Mouse (Mus musculus) limb, embryonic 13.5 days (tissue): ENCODE data around the gene Pou3f1. TPM values are rescaled to one million over a fixed set of nuclear protein-coding genes. Genes with fewer than 3 reads are reported as not detected.

ENCODE experiments used
- ATAC-seq: fragments of 200-750 bp; cut with Nextera tagmentation; 2 replicates; pipeline ENCODE4 v1.8.0; 2017; ENCODE audit warnings: low read depth, moderate number of reproducible peaks, moderate TSS enrichment; ENCODE audit not compliant: low FRiP score
- H3K27ac ChIP-seq: fragments of 300-500 bp; sonication (generic); 2 replicates; pipeline ENCODE4 v1.5.1; 2015; ENCODE audit warnings: inconsistent platforms, mild to moderate bottlenecking, moderate library complexity
- H3K27me3 ChIP-seq: fragments of 300-500 bp; sonication (generic); 2 replicates; pipeline ENCODE4 v1.6.1; 2015; ENCODE audit warnings: mild to moderate bottlenecking, inconsistent platforms
- H3K36me3 ChIP-seq: fragments of 300-500 bp; sonication (generic); 2 replicates; pipeline ENCODE4 v1.6.1; 2015; ENCODE audit warnings: inconsistent platforms, mild to moderate bottlenecking, moderate library complexity
- H3K4me1 ChIP-seq: fragments of 300-500 bp; sonication (generic); 2 replicates; pipeline ENCODE4 v1.6.1; 2015; ENCODE audit warnings: inconsistent platforms
- H3K4me2 ChIP-seq: fragments of 300-500 bp; sonication (generic); replicated peaks from 2 replicates; pipeline ENCODE4 v1.6.1; 2015; ENCODE audit warnings: inconsistent platforms, mild to moderate bottlenecking, moderate library complexity
- H3K4me3 ChIP-seq: fragments of 300-500 bp; sonication (generic); 2 replicates; pipeline ENCODE4 v1.5.1; 2015; ENCODE audit warnings: moderate library complexity, mild to moderate bottlenecking, inconsistent platforms
- H3K9ac ChIP-seq: fragments of 300-500 bp; sonication (generic); 2 replicates; pipeline ENCODE4 v1.6.1; 2015; ENCODE audit warnings: mild to moderate bottlenecking, inconsistent platforms
- H3K9me3 ChIP-seq: fragments of 300-500 bp; sonication (generic); 2 replicates; pipeline ENCODE4 v1.6.1; 2016; ENCODE audit warnings: inconsistent platforms
- WGBS: fragments of 180-500 bp; shearing (Covaris S2); methylation state at CpG from one replicate; pipeline ENCODE4 v1.1.7; 2015; 5-methylcytosine and 5-hydroxymethylcytosine counted together
- polyA plus RNA-seq: library from polyadenylated mRNA; unstranded; fragments of >200 nt; fragmentation: Nextera tagmentation; extraction: Ambion mirVana; gene quantifications from 2 replicates; pipeline ENCODE4 v1.2.1, GENCODE M21; 2015

The Pou3f1 gene
- polyA plus RNA-seq, 1 experiment from 2014 or later = 0.99 TPM

DNA sequence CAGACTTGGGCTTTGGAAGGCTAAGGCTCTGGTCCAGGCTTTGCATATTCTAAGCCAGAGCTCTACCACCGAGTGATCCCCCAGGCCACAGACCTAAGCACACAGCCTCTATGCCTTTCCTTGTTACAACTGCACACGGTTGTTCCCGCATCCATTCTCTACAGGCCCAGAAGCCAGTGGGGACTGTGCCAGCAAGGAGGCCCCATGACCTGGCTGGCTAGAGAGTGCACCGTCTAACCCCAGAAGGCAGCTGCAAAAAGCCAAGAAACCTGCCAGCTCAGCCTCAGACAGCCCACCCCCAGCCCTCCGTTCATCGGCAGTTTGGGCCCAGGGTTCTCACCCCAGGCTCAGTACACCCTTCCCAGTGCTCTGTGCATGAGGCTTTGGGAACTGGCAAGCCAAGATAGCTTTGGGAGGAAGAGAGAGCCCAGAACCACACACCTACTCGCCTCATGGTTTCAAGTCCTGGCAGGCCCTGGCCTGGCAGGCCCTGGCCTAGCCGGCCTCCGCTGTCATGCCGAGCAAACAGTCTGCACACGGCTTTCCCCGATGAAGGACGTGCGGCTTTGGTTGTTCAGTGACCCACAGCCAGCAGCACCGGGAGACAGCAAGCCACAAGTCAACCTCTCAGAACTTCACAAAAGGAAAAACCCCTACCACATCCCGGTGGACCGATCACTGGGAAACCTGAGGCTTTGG is 17.9 kb downstream of the Pou3f1 start:
- no peak for ATAC-seq
- no peak overlapping the region for H3K27ac ChIP-seq

GRCm38 (mm10) chr4:124675037-124675436 is 18.4 kb downstream of the Pou3f1 start:
- Histone ChIP-seq H3K9me3 (no peaks in the 10 kb centered on the region), H3K36me3 (peaks cover 36% of the 10 kb centered on the region), H3K9ac (no peak overlapping the region), H3K4me2 (no peak overlapping the region), H3K4me1 (peaks cover 30% of the 10 kb centered on the region), H3K27ac (no peak overlapping the region), H3K27me3 (peaks cover 42% of the 10 kb centered on the region), H3K4me3 (no peak overlapping the region)
- WGBS = 4% methylated on average over 4 of the region's 4 CpGs
- 0 out of 2 replicates have a peak, but pooled peaks have one; percentile 16 for ATAC-seq

More for the DNA sequence above, 17.9 kb downstream of the Pou3f1 start:
- WGBS = 67% methylated on average over 17 of the region's 17 CpGs
- no peak overlapping the region for H3K4me2 ChIP-seq
- no peaks in the 10 kb centered on the region for H3K9me3 ChIP-seq
- peaks cover 31% of the 10 kb centered on the region for H3K36me3 ChIP-seq
- peaks cover 30% of the 10 kb centered on the region for H3K4me1 ChIP-seq
- H3K27me3 ChIP-seq = peaks cover 42% of the 10 kb centered on the region
- H3K9ac ChIP-seq = peak overlapping the region; percentile 13; the same call in 1 of the 2 replicates
- no peak overlapping the region for H3K4me3 ChIP-seq

- H3K9me3 ChIP-seq = no peaks in the 10 kb centered on the region
- no peak for ATAC-seq
- H3K27me3 ChIP-seq = peaks cover 34% of the 10 kb centered on the region
- no peak overlapping the region for H3K4me3 ChIP-seq
- H3K9ac ChIP-seq = no peak overlapping the region
- H3K4me1 ChIP-seq = peaks cover 30% of the 10 kb centered on the region
- WGBS = 79% methylated on average over 6 of the region's 6 CpGs
- H3K4me2 ChIP-seq = no peak overlapping the region
- H3K36me3 ChIP-seq = peaks cover 46% of the 10 kb centered on the region
- no peak overlapping the region for H3K27ac ChIP-seq
These were observed 19.4 kb downstream of the Pou3f1 start for GRCm38 (mm10) chr4:124675958-124676357.

GRCm38 (mm10) chr4:124682270-124682669 is 25.7 kb downstream of the Pou3f1 start:
- Histone ChIP-seq H3K27ac (no peak overlapping the region), H3K9me3 (no peaks in the 10 kb centered on the region), H3K4me1 (no peaks in the 10 kb centered on the region), H3K4me2 (no peak overlapping the region), H3K27me3 (no peaks in the 10 kb centered on the region), H3K36me3 (peaks cover 93% of the 10 kb centered on the region), H3K9ac (no peak overlapping the region), H3K4me3 (no peak overlapping the region)
- WGBS = 60% methylated on average over 7 of the region's 7 CpGs
- ATAC-seq = no peak

DNA sequence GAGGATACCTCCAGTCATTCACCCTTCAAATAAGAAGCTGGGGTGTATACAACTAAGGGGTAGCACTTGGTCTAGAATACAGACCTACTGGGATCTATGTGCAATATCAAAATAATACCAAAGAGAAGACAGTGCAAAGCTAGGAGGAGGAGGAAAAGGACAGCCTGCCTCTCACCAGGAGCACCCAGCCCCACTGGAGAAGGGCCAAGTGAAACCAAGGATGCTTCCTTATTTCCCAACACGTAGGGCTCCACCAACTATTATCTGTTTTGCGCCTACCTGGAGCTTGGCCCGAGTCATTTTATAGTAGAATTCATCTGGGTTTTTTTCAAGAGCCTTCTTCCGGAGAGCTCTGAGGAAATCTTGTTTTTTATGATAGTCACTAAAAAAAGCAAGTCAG is 26.9 kb downstream of the Pou3f1 start:
- no peak overlapping the region for H3K4me2 ChIP-seq
- no peak overlapping the region for H3K27ac ChIP-seq
- H3K27me3 ChIP-seq = no peaks in the 10 kb centered on the region
- H3K4me1 ChIP-seq = no peaks in the 10 kb centered on the region
- H3K9ac ChIP-seq = no peak overlapping the region
- ATAC-seq = no peak
- peaks cover 94% of the 10 kb centered on the region for H3K36me3 ChIP-seq
- no peak overlapping the region for H3K4me3 ChIP-seq
- whole genome bisulfite sequencing = 87% methylated on average over 4 of the region's 4 CpGs
- H3K9me3 ChIP-seq = no peaks in the 10 kb centered on the region

GRCm38 (mm10) chr4:124685004-124685403 is 28.4 kb downstream of the Pou3f1 start:
- Histone ChIP-seq H3K4me3 (no peak overlapping the region), H3K9ac (no peak overlapping the region), H3K4me2 (no peak overlapping the region), H3K27ac (no peak overlapping the region), H3K36me3 (peaks cover 81% of the 10 kb centered on the region), H3K27me3 (no peaks in the 10 kb centered on the region), H3K9me3 (no peaks in the 10 kb centered on the region), H3K4me1 (no peaks in the 10 kb centered on the region)
- no peak for ATAC-seq
- WGBS = 76% methylated on average over 4 of the region's 4 CpGs

DNA sequence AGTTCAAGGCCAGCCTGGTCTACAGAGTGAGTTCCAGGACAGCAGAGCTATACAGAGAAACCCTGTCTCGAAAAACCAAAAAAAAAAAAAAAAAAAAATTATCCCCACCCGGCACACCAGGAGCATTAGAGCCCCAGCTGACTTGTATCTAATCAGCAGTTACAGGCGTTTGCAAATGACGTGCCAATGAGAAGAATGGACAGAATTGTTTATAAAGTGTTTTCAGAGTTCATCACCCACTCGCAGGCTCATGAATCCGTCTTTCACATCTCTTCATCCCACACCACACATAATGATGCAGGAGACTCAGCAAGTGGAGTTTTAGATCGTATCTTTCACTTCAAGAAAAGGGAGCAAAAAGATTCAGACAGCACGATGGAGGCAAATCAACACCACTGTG is 28.8 kb downstream of the Pou3f1 start:
- Histone ChIP-seq H3K36me3 (peaks cover 77% of the 10 kb centered on the region), H3K9ac (no peak overlapping the region), H3K27ac (no peak overlapping the region), H3K27me3 (no peaks in the 10 kb centered on the region), H3K9me3 (no peaks in the 10 kb centered on the region), H3K4me3 (no peak overlapping the region), H3K4me2 (no peak overlapping the region), H3K4me1 (no peaks in the 10 kb centered on the region)
- no peak for ATAC-seq
- 87% methylated on average over 8 of the region's 8 CpGs for WGBS

GRCm38 (mm10) chr4:124685897-124686402 is 29.3 kb downstream of the Pou3f1 start:
- H3K27ac ChIP-seq = no peak overlapping the region
- no peak overlapping the region for H3K4me2 ChIP-seq
- H3K4me3 ChIP-seq = no peak overlapping the region
- no peaks in the 10 kb centered on the region for H3K27me3 ChIP-seq
- 79% methylated on average over 8 of the region's 8 CpGs for WGBS
- H3K9ac ChIP-seq = no peak overlapping the region
- H3K36me3 ChIP-seq = peaks cover 73% of the 10 kb centered on the region
- H3K4me1 ChIP-seq = 0 out of 2 replicates have a peak, but pooled peaks cover 5% of the 10 kb centered on the region
- no peaks in the 10 kb centered on the region for H3K9me3 ChIP-seq
- ATAC-seq = no peak

DNA sequence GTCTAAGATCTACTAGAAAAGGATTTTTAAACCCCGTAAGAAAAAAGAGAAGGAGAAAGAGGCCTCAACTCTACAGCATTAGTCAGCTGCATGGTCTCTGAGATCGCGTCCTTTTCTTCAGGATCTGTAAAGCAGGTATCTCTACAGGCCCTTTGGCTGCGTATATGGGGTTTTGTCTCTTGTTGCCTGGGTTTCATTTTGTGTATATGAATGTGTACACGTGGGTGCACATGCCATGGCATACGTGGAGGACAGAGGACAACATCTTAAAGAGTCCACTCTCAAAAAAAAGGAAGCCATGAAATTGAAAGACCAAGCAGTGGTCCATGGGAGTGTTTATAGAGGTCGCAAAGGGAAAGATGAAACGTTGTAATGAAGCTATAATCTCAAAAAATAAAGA is 34.8 kb downstream of the Pou3f1 start:
- no peak overlapping the region for H3K27ac ChIP-seq
- H3K4me2 ChIP-seq = no peak overlapping the region
- H3K4me3 ChIP-seq = no peak overlapping the region
- peak overlapping the region; percentile 40; the same call in 1 of the 2 replicates for H3K9ac ChIP-seq
- WGBS = 89% methylated on average over 8 of the region's 8 CpGs
- peaks cover 24% of the 10 kb centered on the region for H3K36me3 ChIP-seq
- H3K27me3 ChIP-seq = 0 out of 2 replicates have a peak, but pooled peaks cover 3% of the 10 kb centered on the region
- peaks cover 31% of the 10 kb centered on the region for H3K4me1 ChIP-seq
- no peak for ATAC-seq
- no peaks in the 10 kb centered on the region for H3K9me3 ChIP-seq

DNA sequence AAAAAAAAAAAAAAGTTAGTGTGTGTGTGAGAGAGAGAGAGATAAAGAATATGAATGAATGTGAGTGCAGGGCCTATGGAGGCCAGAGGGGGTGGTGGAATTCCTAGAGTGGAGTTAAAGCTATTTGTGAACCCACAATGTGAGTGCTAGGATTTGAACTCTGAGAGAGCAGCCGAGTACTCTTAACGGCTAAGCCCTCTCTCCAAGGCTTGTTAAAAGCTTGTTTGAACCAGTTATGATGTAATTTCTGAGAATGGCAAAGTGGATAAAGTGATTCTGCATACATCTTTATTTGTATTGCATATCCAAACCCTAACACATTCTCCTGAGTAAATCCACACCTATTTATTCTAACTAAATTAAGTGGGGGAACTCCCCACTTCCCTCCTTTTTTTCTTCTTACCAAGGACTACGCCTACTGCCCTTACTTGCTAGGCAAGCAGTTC is 35.8 kb downstream of the Pou3f1 start:
- Histone ChIP-seq H3K27me3 (0 out of 2 replicates have a peak, but pooled peaks cover 3% of the 10 kb centered on the region), H3K27ac (no peak overlapping the region), H3K4me3 (peak overlapping the region; percentile 88), H3K4me1 (peaks cover 31% of the 10 kb centered on the region), H3K36me3 (peaks cover 15% of the 10 kb centered on the region), H3K9me3 (no peaks in the 10 kb centered on the region), H3K9ac (peak overlapping the region; percentile 95), H3K4me2 (peak overlapping the region; percentile 88)
- ATAC-seq = no peak
- 69% methylated on average over 3 of the region's 3 CpGs for WGBS

- H3K4me3 ChIP-seq = peak within 1 kb of the TSS; percentile 88
- peak within 1 kb of the TSS; percentile 95 for H3K9ac ChIP-seq
- WGBS = under 1% methylated on average over 43 of the region's 43 CpGs
- H3K36me3 ChIP-seq = 0 out of 2 replicates have a peak, but pooled peaks cover 6% of the 10 kb centered on the region
- ATAC-seq = peak; percentile 97
- peaks cover 31% of the 10 kb centered on the region for H3K4me1 ChIP-seq
- H3K27ac ChIP-seq = peak within 1 kb of the TSS; percentile 73
- no peaks in the 10 kb centered on the region for H3K9me3 ChIP-seq
- 0 out of 2 replicates have a peak, but pooled peaks cover 3% of the 10 kb centered on the region for H3K27me3 ChIP-seq
- peak within 1 kb of the TSS; percentile 88 for H3K4me2 ChIP-seq
These were observed 36.7 kb downstream of the Pou3f1 start, which contains the start of gene Utp11 for GRCm38 (mm10) chr4:124693135-124693894. TSS of gene Utp11 (minus strand) at chr4:124693600.

GRCm38 (mm10) chr4:124694572-124694971 is 38.0 kb downstream of the Pou3f1 start:
- Histone ChIP-seq H3K4me1 (peaks cover 33% of the 10 kb centered on the region), H3K9me3 (no peaks in the 10 kb centered on the region), H3K4me2 (no peak overlapping the region), H3K27me3 (0 out of 2 replicates have a peak, but pooled peaks cover 3% of the 10 kb centered on the region), H3K9ac (no peak overlapping the region), H3K27ac (no peak overlapping the region), H3K36me3 (0 out of 2 replicates have a peak, but pooled peaks cover 4% of the 10 kb centered on the region), H3K4me3 (no peak overlapping the region)
- ATAC-seq = no peak
- 78% methylated on average over 2 of the region's 2 CpGs for WGBS
